12 mouse cellular contexts compared by ENCODE assay signal in genomic region chr4:123046300-123046699, GRCm38 (mm10). TPM values are rescaled to one million over a fixed set of nuclear protein-coding genes. Genes with fewer than 3 reads are reported as not detected.
DNase-seq lines count a peak whose midpoint lies in the region; ATAC-seq and TF ChIP-seq lines count a peak whose summit lies in the region.
"Had no signal": no experiment of that assay in that cellular context is flagged by ENCODE, and none has a peak within 500 bp of the region (broad histone marks: within the 10 kb centered on the region; RNA-seq: fewer than 3 reads in every experiment).

No protein-coding gene starts in this region.

- no peak for TF ChIP-seq POLR2A in limb, embryonic 14.5 days (IDR thresholded peaks at IDR 0.05; ENCODE audit: borderline replicate concordance, extremely low read depth, insufficient read depth, insufficient read length)

- no peaks in the 10 kb centered on the region for H3K27me3 ChIP-seq in midbrain, postnatal 0 days (ENCODE audit: insufficient read depth, low read length)
- H3K27me3 ChIP-seq in midbrain, embryonic 15.5 days (replicated peaks) = no peaks in the 10 kb centered on the region
- H3K27me3 ChIP-seq in limb, embryonic 14.5 days (ENCODE audit: control insufficient read depth, insufficient read depth, low read length) = no peaks in the 10 kb centered on the region
- H3K27me3 ChIP-seq in stomach, postnatal 0 days (ENCODE audit: control insufficient read depth, insufficient read depth, low read length) = no peaks in the 10 kb centered on the region

- peak overlapping the region; percentile 26; the same call in 1 of the 2 replicates for H3K27ac ChIP-seq in midbrain, postnatal 0 days (ENCODE audit: low read depth, low read length)
- H3K27ac ChIP-seq in midbrain, embryonic 15.5 days = no peak overlapping the region
- no peak overlapping the region for H3K27ac ChIP-seq in limb, embryonic 14.5 days (replicated peaks; ENCODE audit: low read depth, low read length)
- H3K27ac ChIP-seq in stomach, postnatal 0 days (replicated peaks) = peak overlapping the region; percentile 74
- H3K27ac ChIP-seq: hindbrain, embryonic 10.5 days had no signal

- no peaks in the 10 kb centered on the region for H3K4me1 ChIP-seq in midbrain, postnatal 0 days (ENCODE audit: insufficient read depth, low read length)
- peaks cover 15% of the 10 kb centered on the region for H3K4me1 ChIP-seq in midbrain, embryonic 15.5 days
- H3K4me1 ChIP-seq in limb, embryonic 14.5 days (ENCODE audit: control insufficient read depth, insufficient read depth, low read length) = peaks cover 14% of the 10 kb centered on the region
- H3K4me1 ChIP-seq in stomach, postnatal 0 days (replicated peaks; ENCODE audit: control insufficient read depth, insufficient read depth) = peaks cover 4% of the 10 kb centered on the region; the same call in 1 of the 2 replicates

- DNase-seq in midbrain, postnatal 0 days (ENCODE audit: low spot score) = no peak
- DNase-seq in kidney, adult 18-20 months = peak; percentile 20
- peak; percentile 49 for DNase-seq in limb, embryonic 14.5 days (ENCODE audit: low spot score)
- peak; percentile 38 for DNase-seq in stomach, postnatal 0 days (ENCODE audit: low spot score)
- no peak for DNase-seq in right cerebral cortex, postnatal 4 days
- no peak for DNase-seq in adrenal gland, postnatal 36 days
- no peak for DNase-seq in layer of hippocampus, adult 9-10 months (ENCODE audit: low spot score)
- DNase-seq: heart, adult 11 months; right cerebral cortex, adult 18-20 months had no signal

- H3K36me3 ChIP-seq in midbrain, postnatal 0 days (ENCODE audit: insufficient read depth, low read length) = peaks cover 19% of the 10 kb centered on the region
- H3K36me3 ChIP-seq in midbrain, embryonic 15.5 days (replicated peaks) = peaks cover 9% of the 10 kb centered on the region; the same call in 1 of the 2 replicates
- H3K36me3 ChIP-seq in limb, embryonic 14.5 days (ENCODE audit: control insufficient read depth, insufficient read depth, low read length) = peaks cover 61% of the 10 kb centered on the region
- H3K36me3 ChIP-seq in stomach, postnatal 0 days (ENCODE audit: control insufficient read depth, insufficient read depth, low read length) = peaks cover 5% of the 10 kb centered on the region; the same call in 1 of the 2 replicates

- peak; percentile 95 for TF ChIP-seq EP300 in stomach, postnatal 0 days (optimal IDR thresholded peaks at IDR 0.05)

- no peak overlapping the region for H3K4me3 ChIP-seq in midbrain, postnatal 0 days (ENCODE audit: low read depth, low read length)
- no peak overlapping the region for H3K4me3 ChIP-seq in midbrain, embryonic 15.5 days
- no peak overlapping the region for H3K4me3 ChIP-seq in limb, embryonic 14.5 days (replicated peaks; ENCODE audit: low read length)
- H3K4me3 ChIP-seq in stomach, postnatal 0 days (ENCODE audit: low read depth, low read length) = no peak overlapping the region
- H3K4me3 ChIP-seq: hindbrain, embryonic 10.5 days had no signal

- no peak overlapping the region for H3K4me2 ChIP-seq in midbrain, postnatal 0 days (ENCODE audit: low read depth, low read length, poor library complexity, severe bottlenecking)
- no peak overlapping the region for H3K4me2 ChIP-seq in midbrain, embryonic 15.5 days
- H3K4me2 ChIP-seq in limb, embryonic 14.5 days (replicated peaks; ENCODE audit: low read depth, low read length, severe bottlenecking) = no peak overlapping the region
- no peak overlapping the region for H3K4me2 ChIP-seq in stomach, postnatal 0 days (replicated peaks; ENCODE audit: low read depth)

- no peak for TF ChIP-seq CTCF in midbrain, postnatal 0 days (IDR thresholded peaks at IDR 0.05)
- no peak for TF ChIP-seq CTCF in stomach, postnatal 0 days (IDR thresholded peaks at IDR 0.05; ENCODE audit: low read depth)

- H3K9ac ChIP-seq in midbrain, postnatal 0 days (replicated peaks; ENCODE audit: low read length, poor library complexity, severe bottlenecking) = no peak overlapping the region
- H3K9ac ChIP-seq in midbrain, embryonic 15.5 days = no peak overlapping the region
- H3K9ac ChIP-seq in limb, embryonic 14.5 days (ENCODE audit: low read depth, low read length, severe bottlenecking) = no peak overlapping the region
- H3K9ac ChIP-seq in stomach, postnatal 0 days (ENCODE audit: low read length) = no peak overlapping the region

- no peaks in the 10 kb centered on the region for H3K9me3 ChIP-seq in midbrain, postnatal 0 days (ENCODE audit: low read length)
- H3K9me3 ChIP-seq in midbrain, embryonic 15.5 days = no peaks in the 10 kb centered on the region
- H3K9me3 ChIP-seq in limb, embryonic 14.5 days (ENCODE audit: control insufficient read depth, low read length) = no peaks in the 10 kb centered on the region
- no peaks in the 10 kb centered on the region for H3K9me3 ChIP-seq in stomach, postnatal 0 days (ENCODE audit: control insufficient read depth, low read length)
- H3K9me3 ChIP-seq: hindbrain, embryonic 10.5 days had no signal

- WGBS in midbrain, postnatal 0 days = 74% methylated on average over 3 of the region's 3 CpGs
- WGBS in midbrain, embryonic 15.5 days = 62% methylated on average over 3 of the region's 3 CpGs
- 78% methylated on average over 3 of the region's 3 CpGs for WGBS in limb, embryonic 14.5 days
- WGBS in stomach, postnatal 0 days = 45% methylated on average over 3 of the region's 3 CpGs

- no peak for ATAC-seq in midbrain, postnatal 0 days (ENCODE audit: low FRiP score)
- no peak for ATAC-seq in midbrain, embryonic 15.5 days (replicated peaks)
- ATAC-seq in limb, embryonic 14.5 days (ENCODE audit: low FRiP score, low read depth) = no peak
- peak; percentile 13; the same call in 1 of the 2 replicates for ATAC-seq in stomach, postnatal 0 days (ENCODE audit: low FRiP score, low TSS enrichment)

RNA-seq across cellular contexts. Expression of gene Trit1, which starts 29.9 kb away (rescaled TPM):
- 16.2 and 19.7 TPM in 2 replicates for total RNA-seq in midbrain, postnatal 0 days (2014; rRNA removed)
- 17.3 and 18.5 TPM in 2 replicates for polyA plus RNA-seq in midbrain, postnatal 0 days (2015; fragmentation: Nextera tagmentation; extraction: Ambion mirVana)
- polyA plus RNA-seq in midbrain, embryonic 15.5 days (2015; fragmentation: Nextera tagmentation; extraction: Ambion mirVana) = 25.3 and 25.8 TPM in 2 replicates
- 13.7 and 15.0 TPM in 2 replicates for polyA plus RNA-seq in limb, embryonic 14.5 days (2012; rRNA removed)
- 18.9 and 20.1 TPM in 2 replicates for polyA plus RNA-seq in limb, embryonic 14.5 days (2014; fragmentation: Nextera tagmentation; extraction: Ambion mirVana)
- polyA plus RNA-seq in stomach, postnatal 0 days (2015; fragmentation: Nextera tagmentation; extraction: Ambion mirVana) = 11.6 and 12.0 TPM in 2 replicates
- total RNA-seq in adrenal gland, postnatal 36 days (2021) = 10 to 100 TPM; 25.2 to 25.7 TPM

RNA-seq across cellular contexts. Expression of gene Mycl, which starts 50.8 kb away (rescaled TPM):
- total RNA-seq in midbrain, postnatal 0 days (2014; rRNA removed) = 75.7 and 77.3 TPM in 2 replicates
- polyA plus RNA-seq in midbrain, postnatal 0 days (2015; fragmentation: Nextera tagmentation; extraction: Ambion mirVana) = 37.6 and 42.2 TPM in 2 replicates
- 83.1 and 86.7 TPM in 2 replicates for polyA plus RNA-seq in midbrain, embryonic 15.5 days (2015; fragmentation: Nextera tagmentation; extraction: Ambion mirVana)
- polyA plus RNA-seq in limb, embryonic 14.5 days (2012; rRNA removed) = 24.6 and 26.2 TPM in 2 replicates
- 39.2 and 41.1 TPM in 2 replicates for polyA plus RNA-seq in limb, embryonic 14.5 days (2014; fragmentation: Nextera tagmentation; extraction: Ambion mirVana)
- 14.2 and 17.4 TPM in 2 replicates for polyA plus RNA-seq in stomach, postnatal 0 days (2015; fragmentation: Nextera tagmentation; extraction: Ambion mirVana)
- 1 to 10 TPM; 3.8 to 4.9 TPM for total RNA-seq in adrenal gland, postnatal 36 days (2021)

RNA-seq across cellular contexts. Expression of gene Bmp8b, which starts 58.7 kb away (rescaled TPM):
- total RNA-seq in midbrain, postnatal 0 days (2014; rRNA removed) = 0.42 and 1.5 TPM in 2 replicates
- 0.45 and 0.56 TPM in 2 replicates for polyA plus RNA-seq in midbrain, postnatal 0 days (2015; fragmentation: Nextera tagmentation; extraction: Ambion mirVana)
- 0.36 and 0.56 TPM in 2 replicates for polyA plus RNA-seq in midbrain, embryonic 15.5 days (2015; fragmentation: Nextera tagmentation; extraction: Ambion mirVana)
- polyA plus RNA-seq in limb, embryonic 14.5 days (2012; rRNA removed) = 1.5 and 1.9 TPM in 2 replicates
- 0.93 and 1.3 TPM in 2 replicates for polyA plus RNA-seq in limb, embryonic 14.5 days (2014; fragmentation: Nextera tagmentation; extraction: Ambion mirVana)
- 0.21 and 0.25 TPM in 2 replicates for polyA plus RNA-seq in stomach, postnatal 0 days (2015; fragmentation: Nextera tagmentation; extraction: Ambion mirVana)
- not detected for total RNA-seq in adrenal gland, postnatal 36 days (2021)
- total RNA-seq: megakaryocyte progenitor cell, adult 5-6 weeks had no signal

Comparison
In these comparisons a context has a peak if more than half of its experiments do, and no peak if none do; other contexts are left out.
1. H3K27ac ChIP-seq: peak in midbrain, postnatal 0 days (single experiment) and stomach, postnatal 0 days (single experiment); none in midbrain, embryonic 15.5 days (single experiment) and limb, embryonic 14.5 days (single experiment).
2. DNase-seq: peak in kidney, adult 18-20 months (single experiment), limb, embryonic 14.5 days (single experiment) and stomach, postnatal 0 days (single experiment); none in midbrain, postnatal 0 days (single experiment), right cerebral cortex, postnatal 4 days (single experiment), adrenal gland, postnatal 36 days (0 of 2) and layer of hippocampus, adult 9-10 months (single experiment).